Mouse (Mus musculus) adipocyte (in vitro differentiated cells): ENCODE data around the gene Cct6b.

Source experiments
- DNase-seq: peaks from one replicate; pipeline ENCODE4 v3.0.0-alpha.2; 2016; ENCODE audit warnings: low spot score

Cct6b gene

DNA sequence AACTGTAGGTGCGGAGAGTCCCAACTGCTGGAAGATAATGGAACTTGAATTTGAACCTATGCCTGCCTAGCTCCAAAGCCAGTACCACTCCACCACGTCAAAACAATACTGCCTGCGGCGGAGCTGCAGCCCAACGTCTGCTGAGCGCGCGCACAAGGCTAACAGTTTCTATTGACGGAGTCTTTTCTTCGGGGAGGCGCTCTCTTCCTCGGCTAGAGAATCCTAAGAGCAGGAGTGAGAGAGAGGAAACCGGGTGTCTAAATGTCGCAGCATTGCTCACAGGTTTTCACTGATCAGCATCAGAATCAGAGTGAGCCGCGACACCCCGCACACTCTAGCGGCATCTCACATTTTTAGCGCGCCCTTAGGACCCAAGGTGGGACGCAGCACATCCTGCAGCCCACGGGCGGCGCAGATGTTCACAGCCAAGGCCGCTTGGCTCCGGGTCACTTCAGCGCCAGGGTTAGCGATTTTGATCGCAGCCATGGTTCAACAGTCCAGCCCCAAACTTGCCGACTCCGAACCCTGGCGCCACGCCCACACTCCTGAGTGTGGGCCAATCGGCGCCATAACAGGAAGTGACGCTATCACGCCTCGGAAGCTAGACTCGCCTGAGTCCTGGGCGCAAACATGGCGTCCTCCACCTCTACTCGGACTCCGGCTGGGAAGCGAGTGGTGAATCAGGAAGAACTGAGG, at the start of gene Cct6b, which contains the start of gene Zfp830:
Gene Cct6b, minus strand, starts transcription at position 580 of the 696 bp plus-strand sequence.
Gene Zfp830, plus strand, starts transcription at position 604 of the 696 bp plus-strand sequence.
- DNase-seq = peak; percentile 95

DNA sequence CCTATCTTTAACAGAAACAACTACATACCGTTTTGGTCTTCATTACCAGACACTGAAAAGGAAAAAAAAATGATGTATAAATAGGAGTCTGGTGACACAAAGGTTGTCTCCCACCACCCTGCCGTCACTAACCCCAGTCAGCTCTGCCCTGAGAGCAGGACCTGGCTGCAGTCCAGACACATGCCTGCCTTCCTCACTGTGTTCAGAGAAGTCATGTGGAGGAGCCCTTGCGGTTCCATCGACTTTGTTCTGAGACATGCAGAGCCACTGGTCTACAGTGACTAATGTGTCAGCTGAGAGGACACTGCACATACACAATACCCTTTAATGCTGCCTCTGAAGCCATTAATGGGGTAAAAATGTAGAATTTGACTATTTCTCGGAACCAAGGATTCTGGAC, 44.4 kb upstream of the Cct6b start:
- no peak for DNase-seq

DNA sequence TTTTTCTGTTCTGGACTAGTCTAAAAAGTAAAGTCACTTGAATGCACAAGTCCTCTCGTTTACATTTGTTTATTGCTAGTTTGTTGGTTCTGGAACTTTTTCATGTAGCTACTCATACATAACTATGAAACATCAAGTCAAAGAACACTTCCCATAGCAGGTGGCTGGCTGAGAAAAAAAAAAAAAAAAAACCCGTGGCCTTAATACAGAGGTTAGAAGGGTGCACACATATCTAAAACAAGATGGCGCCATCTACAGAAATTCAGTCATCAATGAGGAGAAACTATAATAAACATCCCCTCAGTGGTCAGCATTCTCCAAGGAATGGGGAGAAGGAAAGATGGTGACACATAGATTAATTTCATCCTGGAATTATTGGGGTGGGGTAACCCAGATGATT, 43.2 kb upstream of the Cct6b start:
- DNase-seq = no peak

DNA sequence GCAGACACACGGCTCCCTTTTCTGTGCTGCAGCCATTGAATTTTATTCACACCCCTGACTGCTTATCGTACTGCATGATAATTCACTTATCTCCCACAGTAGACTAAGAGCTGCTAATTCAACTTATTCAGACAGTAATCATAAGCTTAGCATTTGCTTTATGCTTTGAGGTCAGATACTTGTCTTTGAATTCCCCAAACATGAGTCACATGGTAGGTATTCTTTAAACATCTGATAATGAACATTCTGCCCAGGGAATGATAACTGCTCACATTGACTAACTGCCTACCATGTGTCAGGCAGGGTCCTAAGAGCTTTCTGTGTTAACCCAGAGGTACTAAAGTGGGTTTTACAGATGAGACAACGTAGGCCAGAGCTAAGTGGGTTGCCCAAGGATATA, 42.5 kb upstream of the Cct6b start:
- DNase-seq = no peak

DNA sequence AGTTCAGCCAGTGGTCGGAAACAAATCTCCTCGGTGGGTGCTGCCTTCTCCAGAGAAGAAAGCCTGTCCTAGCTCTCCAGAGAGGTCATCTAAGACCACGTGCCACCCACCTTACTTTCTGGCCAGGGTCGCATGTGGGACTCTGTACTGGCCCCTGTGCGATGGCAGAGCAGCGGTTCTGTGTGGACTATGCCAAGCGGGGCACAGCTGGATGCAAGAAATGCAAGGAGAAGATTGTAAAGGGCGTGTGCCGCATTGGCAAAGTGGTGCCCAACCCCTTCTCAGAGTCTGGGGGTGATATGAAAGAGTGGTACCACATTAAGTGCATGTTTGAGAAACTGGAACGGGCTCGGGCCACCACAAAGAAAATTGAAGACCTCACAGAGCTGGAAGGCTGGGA, 19.3 kb upstream of the Cct6b start:
- DNase-seq = no peak

DNA sequence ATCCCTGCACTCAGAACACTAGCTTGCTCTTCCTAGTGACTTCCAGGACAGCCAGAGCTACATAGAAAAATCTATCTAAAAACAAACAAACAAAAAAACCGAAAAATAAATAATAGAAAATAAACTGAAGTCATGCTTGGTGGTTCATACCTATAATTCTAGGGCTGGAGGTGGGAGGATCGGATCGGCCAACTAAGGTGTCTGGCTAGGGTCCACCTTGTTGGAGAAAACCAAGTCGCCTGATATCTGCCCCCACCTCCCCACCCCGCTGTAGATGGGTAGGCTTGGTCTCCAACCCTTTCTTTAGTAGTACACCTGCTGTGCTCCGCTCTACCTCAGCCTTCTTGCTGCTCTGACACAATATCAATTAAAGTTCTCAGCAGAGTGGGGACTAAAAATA, 18.1 kb upstream of the Cct6b start:
- no peak for DNase-seq

DNA sequence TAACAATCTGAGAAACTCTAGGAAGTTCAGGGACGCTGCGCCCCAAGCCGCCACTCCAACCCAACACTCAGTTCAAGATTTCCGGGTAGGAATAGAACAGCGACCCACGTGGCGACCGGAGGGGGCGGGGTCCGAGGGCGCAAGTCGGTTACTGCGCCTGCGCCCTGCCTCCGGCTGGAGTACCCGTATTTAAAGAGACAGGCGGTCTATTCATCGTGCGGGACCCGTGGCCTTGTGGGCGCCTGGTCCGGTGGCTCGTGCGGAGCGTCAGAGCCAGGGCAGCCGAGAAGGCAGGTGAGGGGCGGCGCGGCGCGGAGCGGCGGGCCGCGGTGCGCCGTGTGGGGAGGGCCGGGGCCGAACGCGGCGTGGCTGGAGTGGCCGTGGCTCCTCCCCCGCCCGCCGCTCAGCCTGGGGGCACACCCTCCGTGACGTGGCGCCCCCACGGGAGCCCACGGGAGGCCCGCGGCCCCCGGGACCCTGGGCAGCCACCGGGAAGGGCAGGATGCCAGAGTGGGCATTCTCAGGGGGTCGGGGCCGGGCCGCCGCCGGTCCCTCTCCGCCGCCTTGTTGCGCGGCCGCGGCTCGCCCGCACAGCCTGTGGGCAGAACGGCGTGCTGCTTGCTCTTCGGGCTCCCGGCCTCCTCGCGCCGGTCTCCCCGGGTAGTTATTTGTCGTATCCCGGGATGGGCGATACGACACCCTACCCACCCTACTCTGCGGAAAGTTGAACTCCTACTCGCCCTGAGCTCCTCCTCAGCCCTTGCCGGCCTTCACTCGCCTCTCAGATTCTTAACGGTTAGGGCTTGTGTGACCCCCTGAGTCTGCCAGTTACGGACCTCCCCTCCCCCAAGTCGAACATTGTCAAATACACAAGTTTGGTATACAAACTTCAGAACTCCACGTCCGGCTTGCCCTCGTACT, 17.1 kb upstream of the Cct6b start, which contains the start of gene Lig3:
Gene Lig3, plus strand, starts transcription at position 126 of the 921 bp plus-strand sequence.
- DNase-seq = peak; percentile 94

DNA sequence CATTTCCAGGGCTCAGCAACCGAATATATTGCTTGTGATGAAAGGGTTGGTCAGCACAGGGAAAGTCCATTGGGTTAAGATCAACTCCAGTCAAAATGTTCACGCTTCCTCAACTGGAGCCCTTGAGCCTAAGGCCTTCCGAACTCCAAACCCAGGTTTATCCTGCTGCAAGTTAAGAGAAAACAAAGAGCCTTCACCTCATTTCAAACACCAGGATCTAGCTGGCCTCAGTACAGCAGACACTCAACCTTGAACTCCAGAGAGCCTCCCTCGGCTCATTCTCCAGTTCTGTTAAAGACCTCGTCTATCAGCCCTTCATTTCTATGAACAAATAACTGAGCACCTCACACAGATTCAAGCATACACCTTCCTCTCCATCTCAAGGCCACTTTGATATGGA, 16.0 kb upstream of the Cct6b start:
- peak; percentile 17 for DNase-seq

DNA sequence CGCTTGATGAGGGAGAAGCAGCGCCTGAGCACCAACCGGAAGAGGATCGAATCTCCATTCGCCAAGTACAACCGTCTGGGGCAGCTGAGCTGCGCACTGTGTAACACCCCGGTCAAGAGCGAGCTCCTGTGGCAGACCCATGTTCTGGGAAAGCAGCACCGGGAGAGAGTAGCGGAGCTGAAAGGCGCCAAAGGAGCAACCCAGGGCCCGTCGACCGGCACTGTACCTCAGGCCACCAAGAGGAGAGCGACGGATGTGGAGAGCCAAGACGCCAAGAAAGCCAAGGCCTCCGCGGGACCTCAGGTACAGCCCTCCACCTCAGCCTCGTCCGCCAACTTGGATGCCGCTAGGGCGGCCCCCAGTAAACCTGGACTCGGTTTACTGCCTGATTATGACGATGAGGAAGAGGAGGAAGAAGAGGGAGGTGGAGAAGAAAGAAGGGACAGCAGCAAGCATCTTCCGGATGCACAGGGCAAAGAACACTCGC, 360 bp upstream of the Cct6b start:
- no peak for DNase-seq

DNA sequence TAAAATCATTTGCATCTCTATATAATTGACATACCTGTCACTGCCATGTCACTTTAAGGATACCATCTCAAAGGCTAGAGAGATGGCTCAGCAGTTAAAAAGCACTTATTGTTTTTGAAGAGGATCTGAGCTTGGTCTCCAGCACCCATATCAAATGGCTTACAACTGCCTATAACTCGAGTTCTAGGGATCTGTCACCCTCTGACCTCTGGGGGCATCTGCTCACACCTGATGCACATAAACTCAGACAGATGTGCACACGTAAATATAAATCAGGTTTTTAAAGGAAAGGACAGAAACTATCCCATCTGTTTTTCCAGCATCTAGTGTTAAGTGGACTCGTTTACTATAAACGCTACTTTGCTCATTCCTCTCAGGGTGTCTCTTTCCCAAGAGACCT, 860 bp downstream of the Cct6b start:
- no peak for DNase-seq

DNA sequence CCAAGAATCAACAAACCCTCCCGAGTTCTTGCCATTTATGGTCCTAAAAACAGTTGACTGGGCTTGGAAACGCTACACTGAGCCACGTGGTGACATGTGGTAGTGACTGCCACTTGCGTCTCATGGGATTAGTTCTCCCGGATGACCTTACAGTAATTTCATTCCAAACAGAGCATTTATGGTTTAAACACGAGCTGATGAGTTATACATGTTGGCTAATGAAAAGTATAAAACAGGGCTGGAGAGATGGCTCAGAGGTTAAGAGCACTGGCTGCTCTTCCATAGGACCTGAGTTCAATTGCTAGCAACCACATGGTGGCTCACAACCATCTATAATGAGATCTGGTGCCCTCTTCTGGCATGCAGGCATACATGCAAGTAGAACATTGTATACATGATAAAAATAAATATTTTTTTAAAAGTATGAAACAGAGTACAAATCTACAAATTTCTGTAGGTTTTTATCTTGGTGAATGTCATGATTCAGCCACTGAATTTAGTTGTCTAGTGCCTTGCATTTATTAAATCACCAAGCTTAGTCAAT, 1.8 kb downstream of the Cct6b start:
- DNase-seq = no peak

DNA sequence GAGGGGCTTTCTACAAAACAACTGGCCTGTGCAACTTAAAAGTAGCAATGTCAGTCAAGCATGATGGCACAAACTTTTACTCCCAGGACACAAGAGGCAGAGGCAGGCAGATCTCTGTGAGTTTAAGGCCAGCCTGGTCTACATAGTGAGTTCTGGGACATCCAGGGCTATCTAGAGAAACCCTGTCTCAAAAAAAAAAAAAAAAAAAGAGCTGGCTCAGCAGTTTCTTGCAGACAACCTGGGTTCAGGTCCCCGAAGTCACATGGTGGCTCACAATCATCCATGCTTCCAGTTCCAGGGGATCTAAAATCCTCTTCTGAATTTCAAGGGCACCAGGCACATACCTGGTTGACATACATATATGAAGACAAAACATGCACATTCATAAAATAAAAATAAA, 8.2 kb downstream of the Cct6b start:
- no peak for DNase-seq

DNA sequence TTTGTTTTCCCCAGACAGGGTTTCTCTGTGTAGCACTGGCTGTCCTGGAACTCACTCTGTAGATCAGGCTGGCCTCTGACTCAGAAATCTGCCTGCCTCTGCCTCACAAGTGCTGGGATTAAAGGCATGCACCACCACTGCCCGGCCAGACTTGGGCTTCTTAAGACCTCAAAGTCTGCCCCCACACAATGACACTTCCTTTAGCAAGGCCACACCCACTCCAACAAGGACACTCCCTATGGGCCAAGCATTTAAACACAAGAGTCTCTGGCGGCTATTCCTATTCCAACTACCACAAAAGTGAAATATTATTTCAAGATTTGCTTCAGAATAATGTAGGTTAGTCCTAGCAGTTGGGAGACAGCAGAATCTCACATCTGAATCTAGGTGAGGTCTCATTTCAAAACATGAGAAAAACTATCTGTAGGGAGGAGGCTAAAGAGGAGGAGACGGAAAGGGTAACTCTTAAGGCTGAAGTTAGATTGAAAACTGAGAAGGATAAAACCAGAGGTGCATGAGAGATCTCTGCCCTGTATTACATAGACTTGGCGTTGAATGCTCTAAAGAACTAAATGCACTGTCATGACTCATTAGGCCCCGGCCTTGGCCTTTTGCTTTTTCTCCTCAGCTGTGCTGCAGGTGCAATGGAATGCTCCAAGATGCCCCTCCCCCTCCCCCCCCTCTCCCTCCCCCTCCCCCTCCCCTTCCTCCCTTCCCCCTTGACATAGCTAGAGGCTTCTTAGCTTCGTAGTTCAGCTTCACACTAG, 11.6 kb downstream of the Cct6b start:
- DNase-seq = no peak

DNA sequence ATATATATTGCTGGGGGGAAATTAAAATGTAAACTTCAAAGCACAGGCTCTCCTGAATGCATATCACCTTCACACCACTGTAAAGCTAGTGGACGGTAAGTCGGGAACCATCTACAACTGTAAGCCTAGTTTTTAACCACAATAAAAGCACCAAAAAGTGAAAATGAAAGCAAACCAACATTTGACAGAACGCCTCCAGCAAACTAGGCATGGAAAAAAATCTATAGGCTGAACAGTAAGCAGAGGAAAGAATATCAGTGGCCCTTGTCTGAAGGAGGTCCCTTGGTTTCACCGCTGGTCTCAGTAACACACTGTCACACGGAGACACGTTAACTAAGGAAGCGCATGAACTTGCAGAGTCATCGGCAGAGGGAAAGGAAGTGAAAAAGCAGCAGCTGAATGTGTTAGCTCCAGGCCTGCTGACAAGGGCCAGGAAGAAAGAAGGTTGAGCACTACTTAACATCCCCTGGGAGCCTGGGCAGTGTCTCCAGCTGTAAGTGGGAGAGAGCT, 17.2 kb downstream of the Cct6b start:
- DNase-seq = no peak

DNA sequence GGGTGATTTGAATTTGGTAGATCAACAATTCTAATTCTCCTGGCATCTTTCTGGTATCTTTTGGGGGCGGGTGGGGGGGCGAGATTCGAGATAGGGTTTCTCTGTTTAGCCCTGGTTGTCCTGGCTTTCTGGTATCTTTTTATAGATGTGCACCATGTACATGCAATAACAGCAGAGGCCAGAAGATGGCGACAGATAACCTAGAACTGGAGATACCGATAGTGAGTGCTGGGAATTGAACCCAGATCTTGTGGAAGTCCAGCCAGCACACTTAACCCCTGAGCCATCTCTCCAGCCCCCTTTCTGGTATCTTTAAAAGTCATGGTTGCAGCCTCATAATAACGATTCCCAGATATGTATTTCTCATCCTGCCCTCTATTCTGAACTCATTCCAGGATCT, 18.0 kb downstream of the Cct6b start:
- DNase-seq = peak; percentile 29

DNA sequence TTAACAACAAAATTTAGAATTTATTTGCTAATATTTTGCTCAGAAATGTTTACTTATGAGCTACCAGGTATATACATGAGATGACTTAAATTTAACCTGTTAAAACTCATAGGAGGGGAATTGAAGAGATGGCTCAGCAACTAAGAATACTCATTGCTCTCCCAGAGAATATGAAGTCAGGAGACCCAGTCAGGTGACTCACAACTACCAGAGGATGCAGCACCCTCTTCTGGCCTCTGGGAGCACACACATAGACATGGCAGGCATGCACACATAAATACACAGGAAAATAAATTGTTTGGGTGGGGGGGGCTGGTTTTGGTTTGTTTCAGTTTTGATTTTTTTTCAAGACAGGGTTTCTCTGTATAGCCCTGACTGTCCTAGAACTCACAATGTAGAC, 25.1 kb downstream of the Cct6b start:
- DNase-seq = no peak

DNA sequence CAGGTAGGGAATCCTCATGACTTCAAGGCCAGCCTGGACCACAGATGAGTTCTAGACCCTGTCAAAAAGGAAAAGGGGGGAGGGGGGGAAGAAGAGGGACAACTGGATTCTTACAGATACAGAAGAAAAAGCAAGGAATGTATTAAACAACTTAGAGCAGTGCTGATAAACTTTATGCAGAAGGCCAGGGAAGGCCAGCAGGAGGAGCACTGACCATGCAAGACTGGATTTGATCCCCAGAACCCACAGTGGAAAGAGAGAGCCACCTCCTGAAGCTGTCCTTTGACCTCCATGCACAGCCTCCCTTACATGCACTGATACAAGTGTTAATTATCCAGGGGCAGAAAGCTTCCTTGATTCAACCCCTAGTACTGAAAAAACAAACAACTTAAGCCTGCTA, 29.9 kb downstream of the Cct6b start:
- DNase-seq = peak; percentile 25

DNA sequence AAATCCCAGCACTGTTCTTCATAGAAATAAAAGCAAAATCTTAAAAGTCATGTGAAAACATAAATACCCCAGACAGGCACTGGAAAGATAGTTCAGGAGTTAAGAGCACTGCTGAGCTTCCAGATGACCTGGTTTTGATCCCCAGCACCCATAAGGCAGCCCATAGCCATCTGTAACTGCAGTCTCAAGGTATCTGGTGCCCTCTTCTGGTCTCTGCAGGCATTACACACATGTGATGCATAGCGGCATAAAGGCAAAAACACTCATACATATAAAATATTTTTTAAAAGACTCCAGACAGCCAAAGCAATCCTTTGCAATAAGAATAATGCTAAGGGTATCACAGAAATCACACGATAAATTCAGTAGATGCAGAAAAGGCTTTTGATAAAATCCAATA, 37.3 kb downstream of the Cct6b start:
- DNase-seq = no peak

DNA sequence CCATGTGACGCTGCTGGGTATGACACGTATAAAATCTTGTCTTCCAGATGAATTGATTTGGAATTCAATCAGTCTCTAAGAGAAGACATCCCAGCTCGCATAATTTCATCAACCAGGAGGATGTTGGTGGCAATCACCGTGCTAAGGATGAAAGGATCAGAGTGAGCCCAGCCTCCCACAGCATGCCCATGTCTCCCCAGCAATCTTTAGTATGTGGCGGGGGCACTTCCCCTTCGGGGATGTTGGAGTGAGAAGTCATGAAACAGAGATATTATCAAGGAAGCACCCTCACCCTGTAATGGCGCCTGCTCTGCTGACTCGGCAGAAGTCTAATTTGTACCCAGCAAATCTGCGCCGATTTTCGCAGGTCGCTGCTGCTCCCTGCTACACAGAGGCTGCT, 44.8 kb downstream of the Cct6b start:
- no peak for DNase-seq

DNA sequence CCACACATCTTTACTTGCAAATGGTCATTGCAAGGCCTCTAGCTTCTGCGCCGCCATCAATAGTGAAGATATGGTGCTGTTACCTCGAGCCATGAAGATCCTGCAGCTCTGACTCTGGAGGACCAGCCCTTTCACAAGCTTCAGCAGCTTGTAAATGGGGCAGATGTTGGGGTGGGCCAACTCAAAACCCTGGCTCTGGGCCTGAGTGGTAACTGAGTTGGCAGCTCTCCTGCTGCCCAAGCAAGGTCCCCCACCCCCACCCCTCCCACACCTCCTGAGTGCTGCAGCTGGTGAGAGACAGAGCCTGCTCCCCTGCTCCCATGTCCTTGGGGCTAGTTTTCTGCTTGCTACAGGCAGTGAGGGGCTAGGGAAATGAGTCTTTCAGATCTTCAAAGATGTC, 51.4 kb downstream of the Cct6b start:
- no peak for DNase-seq

DNA sequence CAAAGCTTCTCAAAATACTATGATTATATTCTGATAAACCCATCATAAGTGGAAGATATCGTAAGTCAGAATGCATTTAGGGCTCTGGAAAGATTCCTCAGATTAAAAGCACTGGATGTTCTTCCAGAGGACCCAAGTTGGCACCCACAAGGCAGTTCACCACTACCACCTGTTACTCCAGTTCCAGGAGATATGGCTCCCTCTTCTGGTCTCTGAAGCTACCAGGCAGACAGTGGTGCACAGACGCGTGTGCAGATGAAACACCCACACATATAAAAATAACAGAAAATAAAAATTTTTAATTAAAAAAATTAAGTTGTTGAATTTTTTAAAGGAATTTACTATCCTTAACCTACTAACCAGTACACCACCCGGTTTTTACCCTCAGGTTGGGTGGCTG, 55.2 kb downstream of the Cct6b start:
- no peak for DNase-seq

DNA sequence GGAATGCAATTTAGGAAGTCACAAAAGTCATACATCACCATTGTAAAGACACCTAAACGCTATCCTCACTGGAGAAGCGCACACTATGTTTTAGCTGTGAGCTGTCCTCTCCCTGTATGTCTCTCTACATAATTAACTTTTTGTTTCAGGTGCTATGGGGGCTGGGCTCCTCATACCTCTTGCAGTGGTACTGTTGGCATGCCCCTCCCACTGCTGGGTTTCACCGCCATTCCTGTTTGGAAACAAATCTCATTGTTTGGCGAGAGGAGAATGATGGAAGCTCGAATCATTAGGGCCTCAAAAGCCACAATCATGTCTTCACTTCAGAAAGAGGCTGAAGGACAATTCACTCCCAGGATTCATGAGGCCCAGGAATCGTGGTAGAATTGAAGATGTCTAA, 59.0 kb downstream of the Cct6b start:
- no peak for DNase-seq
